Mouse (Mus musculus): ENCODE measurements around the gene Tmem86a. TPM values are rescaled to one million over a fixed set of nuclear protein-coding genes. Genes with fewer than 3 reads are reported as not detected.

The Tmem86a gene
- total RNA-seq (2023): 10 to 100 TPM; 51.2 to 54.4 TPM

DNA sequence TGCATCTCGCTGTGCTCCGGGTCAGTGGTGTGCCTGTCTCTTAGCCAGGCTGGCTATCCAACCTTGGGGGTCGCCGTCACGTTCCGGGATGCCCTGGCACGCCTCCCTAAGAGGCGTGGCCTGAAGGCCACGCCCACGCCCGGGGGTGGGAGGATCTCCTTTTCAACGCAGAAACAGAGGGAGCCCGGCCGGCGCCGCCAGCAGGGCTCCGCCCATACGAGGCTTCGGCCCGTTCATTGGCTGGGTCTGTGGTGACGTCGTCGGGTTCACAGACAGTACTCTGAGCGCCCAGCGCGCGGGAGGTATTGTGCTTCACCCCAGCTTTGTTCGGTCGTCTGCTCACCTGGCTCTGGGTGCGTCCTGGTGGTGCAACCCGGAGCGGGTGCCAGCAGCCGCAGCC is at the start of gene Tmem86a:
Gene Tmem86a, plus strand, starts transcription at position 236 of the 400 bp plus-strand sequence.

DNA sequence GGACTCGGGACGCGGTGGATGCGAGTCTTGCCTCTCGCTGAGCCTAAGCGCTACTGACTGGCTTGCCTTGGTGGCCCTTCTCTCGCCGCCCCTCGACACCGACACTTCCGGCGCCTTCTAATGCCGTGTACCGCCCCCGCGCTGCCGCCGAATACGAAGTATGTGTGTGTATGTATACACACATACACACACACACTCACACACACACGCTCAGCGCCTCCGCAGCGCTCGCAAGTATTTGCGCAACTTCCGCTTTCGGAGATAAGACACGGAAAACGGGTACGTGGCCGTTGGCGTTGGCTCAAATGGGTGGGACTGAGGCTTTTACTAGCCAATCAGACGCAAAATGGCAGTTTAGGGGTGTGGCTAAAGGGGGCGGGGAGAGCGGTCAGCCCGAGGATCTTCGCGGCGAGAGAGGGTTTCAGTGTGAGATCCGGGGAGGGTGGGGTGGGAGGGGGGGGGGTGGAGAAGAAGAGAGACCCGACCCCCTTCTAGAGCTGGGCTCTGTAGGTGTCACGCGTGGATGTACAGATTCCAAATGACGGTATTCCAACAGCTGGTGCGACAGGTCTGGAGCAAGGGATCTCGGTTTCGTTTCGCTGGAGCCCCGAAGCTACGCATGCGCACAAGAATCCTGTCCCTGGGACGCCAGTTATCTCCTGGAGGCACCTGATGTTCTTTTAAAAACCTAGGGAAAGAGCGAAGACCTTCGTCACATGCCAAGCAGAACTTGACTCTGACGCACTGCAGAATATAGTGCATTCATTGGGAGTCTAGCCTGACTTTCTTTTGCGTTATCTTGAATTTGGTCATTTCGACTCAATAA is 42.0 kb upstream of the Tmem86a start, which contains the start of gene Spty2d1:
Gene Spty2d1, minus strand, starts transcription at position 244 of the 826 bp plus-strand sequence.

Other genes starting within 250 kb of the Tmem86a start
- gene Ldha, start 209.1 kb upstream of the Tmem86a start, total RNA-seq (2023): 100 to 1,000 TPM; 165 to 177 TPM
- not detected for gene Ldhc, start 189.4 kb upstream of the Tmem86a start, total RNA-seq (2023)
- gene Tsg101, start 130.6 kb upstream of the Tmem86a start, total RNA-seq (2023): 10 to 100 TPM; 60.2 to 69.5 TPM
- gene Uevld, start 92.1 kb upstream of the Tmem86a start, total RNA-seq (2023): 1 to 10 TPM; 9.4 to 9.7 TPM
- gene Gm9999, start 67.0 kb upstream of the Tmem86a start, total RNA-seq (2023): not detected
- gene Spty2d1, start 42.2 kb upstream of the Tmem86a start, total RNA-seq (2023): 10 to 100 TPM; 72.0 to 81.5 TPM
- gene Ptpn5, start 83.1 kb downstream of the Tmem86a start, total RNA-seq (2023): not detected
- not detected for gene Mrgpra6, start 154.3 kb downstream of the Tmem86a start, total RNA-seq (2023)
- not detected for gene Mrgpra9, start 202.2 kb downstream of the Tmem86a start, total RNA-seq (2023)

All from monocyte, adult 59 days (primary cell).